Mouse (Mus musculus) neural tube, embryonic 14.5 days (tissue): ENCODE measurements around the gene Kmt2c. TPM values are rescaled to one million over a fixed set of nuclear protein-coding genes. Genes with fewer than 3 reads are reported as not detected.
"Not testable (repeated sequence)": the region's sequence is repeated elsewhere in the genome, so short reads cannot be mapped to it uniquely, and the experiment has no call there.

Experiments
- ATAC-seq: fragments of 200-750 bp; cut with Nextera tagmentation; 2 replicates; pipeline ENCODE4 v1.8.0; 2017; ENCODE audit warnings: low read depth, mild to moderate bottlenecking, moderate TSS enrichment, moderate library complexity
- H3K27ac ChIP-seq: fragments of 300-500 bp; sonication (generic); 2 replicates; pipeline ENCODE4 v1.5.1; 2014; ENCODE audit warnings: low read depth, mild to moderate bottlenecking, control low read depth, low read length, moderate library complexity, mixed read lengths
- H3K27me3 ChIP-seq: fragments of 300-500 bp; sonication (generic); 2 replicates; pipeline ENCODE4 v1.6.1; 2014; ENCODE audit warnings: low read length; ENCODE audit not compliant: control insufficient read depth, insufficient read depth
- H3K36me3 ChIP-seq: fragments of 300-500 bp; sonication (generic); 2 replicates; pipeline ENCODE4 v1.6.1; 2014; ENCODE audit warnings: low read length, mixed read lengths; ENCODE audit not compliant: control insufficient read depth, insufficient read depth
- H3K4me1 ChIP-seq: fragments of 300-500 bp; sonication (generic); 2 replicates; pipeline ENCODE4 v1.6.1; 2014; ENCODE audit warnings: low read length; ENCODE audit not compliant: control insufficient read depth, insufficient read depth
- H3K4me2 ChIP-seq: fragments of 300-500 bp; sonication (generic); 2 replicates; pipeline ENCODE4 v1.6.1; 2014; ENCODE audit warnings: mild to moderate bottlenecking, low read depth, low read length, control low read depth
- H3K4me3 ChIP-seq: fragments of 300-500 bp; sonication (generic); 2 replicates; pipeline ENCODE4 v1.5.1; 2014; ENCODE audit warnings: low read depth, low read length, control low read depth, mixed read lengths
- H3K9ac ChIP-seq: fragments of 300-500 bp; sonication (generic); replicated peaks from 2 replicates; pipeline ENCODE4 v1.6.1; 2014; ENCODE audit warnings: low read depth, mild to moderate bottlenecking, control low read depth, low read length, mixed read lengths
- H3K9me3 ChIP-seq: fragments of 300-500 bp; sonication (generic); 2 replicates; pipeline ENCODE4 v1.6.1; 2016; ENCODE audit warnings: low read length; ENCODE audit not compliant: control insufficient read depth
- WGBS: fragments of 180-500 bp; shearing (Covaris S2); extraction: QIAGEN DNeasy Blood & Tissue Kit; methylation state at CpG from one replicate; pipeline ENCODE4 v1.1.7; 2014; 5-methylcytosine and 5-hydroxymethylcytosine counted together
- polyA plus RNA-seq: library from polyadenylated mRNA; unstranded; fragments of >200 nt; fragmentation: Nextera tagmentation; extraction: Ambion mirVana; gene quantifications from 2 replicates; pipeline ENCODE4 v1.2.1, GENCODE M21; 2014

Gene Kmt2c
- polyA plus RNA-seq, 1 experiment from 2014 or later, result 31.6 TPM

DNA sequence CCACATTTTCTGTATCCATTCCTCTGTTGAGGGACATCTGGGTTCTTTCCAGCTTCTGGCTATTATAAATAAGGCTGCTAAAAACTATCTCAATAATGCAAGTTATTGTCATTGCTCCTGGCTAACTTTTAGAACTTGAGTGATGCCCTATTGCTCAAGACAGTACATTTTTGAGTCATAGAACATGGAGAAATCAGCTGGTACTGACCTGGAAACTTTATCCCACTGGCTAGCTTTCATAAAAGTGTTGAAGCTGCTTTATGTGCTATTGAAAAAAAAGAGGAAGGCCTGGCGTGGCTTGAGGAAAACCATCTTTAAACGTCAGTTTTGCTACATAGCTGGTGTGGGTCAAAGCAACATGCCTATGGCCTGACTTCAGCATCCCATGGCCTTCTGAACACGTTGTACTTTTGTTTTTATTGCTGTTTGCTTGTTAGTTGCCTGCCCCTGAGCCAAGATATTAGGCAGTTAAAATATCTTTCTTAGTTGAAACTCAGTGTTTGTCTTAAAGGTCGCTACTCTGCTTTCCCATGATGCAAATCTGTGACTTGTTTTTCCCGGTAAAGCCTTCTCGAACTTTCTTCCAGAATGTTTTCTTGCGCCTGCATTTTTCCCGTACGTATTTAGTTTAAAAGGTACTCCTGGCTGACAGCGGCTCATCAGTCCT is 252.6 kb downstream of the Kmt2c start:
- no peak overlapping the region for H3K27ac ChIP-seq
- ATAC-seq, result no peak
- peaks cover 16% of the 10 kb centered on the region for H3K36me3 ChIP-seq
- no peak overlapping the region for H3K4me2 ChIP-seq
- H3K9me3 ChIP-seq, result no peaks in the 10 kb centered on the region
- WGBS, result 89% methylated on average over 10 of the region's 10 CpGs
- no peaks in the 10 kb centered on the region for H3K27me3 ChIP-seq
- H3K4me1 ChIP-seq, result no peaks in the 10 kb centered on the region
- H3K4me3 ChIP-seq, result no peak overlapping the region
- no peak overlapping the region for H3K9ac ChIP-seq

GRCm38 (mm10) chr5:25243101-25243500 is 255.5 kb downstream of the Kmt2c start:
- Histone ChIP-seq H3K4me1 (no peaks in the 10 kb centered on the region), H3K4me2 (no peak overlapping the region), H3K4me3 (no peak overlapping the region), H3K9ac (no peak overlapping the region), H3K27ac (no peak overlapping the region), H3K27me3 (no peaks in the 10 kb centered on the region), H3K9me3 (no peaks in the 10 kb centered on the region), H3K36me3 (peaks cover 7% of the 10 kb centered on the region)
- ATAC-seq, result no peak
- WGBS, result 92% methylated on average over 6 of the region's 6 CpGs

DNA sequence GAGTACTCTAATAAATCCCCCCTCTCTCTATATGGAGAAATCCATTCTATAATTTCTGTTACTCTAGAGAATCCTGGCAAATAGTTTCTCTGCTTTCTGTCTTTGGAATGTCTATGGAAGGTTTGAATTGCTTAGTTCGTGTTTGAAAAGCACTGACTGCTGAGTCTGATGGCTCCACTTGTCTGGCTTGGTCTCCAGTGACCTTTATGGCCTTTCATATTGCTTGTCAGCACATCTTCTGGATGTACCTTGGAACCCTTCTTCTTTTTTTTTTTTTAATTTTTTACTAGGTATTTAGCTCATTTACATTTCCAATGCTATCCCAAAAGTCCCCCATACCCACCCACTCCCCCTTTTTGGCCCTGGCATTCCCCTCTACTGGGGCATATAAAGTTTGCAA is 274.2 kb downstream of the Kmt2c start:
- H3K9me3 ChIP-seq, H3K4me1 ChIP-seq, H3K9ac ChIP-seq, H3K27me3 ChIP-seq, H3K4me3 ChIP-seq, H3K36me3 ChIP-seq, ATAC-seq, H3K27ac ChIP-seq, H3K4me2 ChIP-seq: not testable (repeated sequence)
- WGBS, result 96% methylated on average over 1 of the region's 1 CpGs

GRCm38 (mm10) chr5:25222752-25223702 is 275.6 kb downstream of the Kmt2c start, which contains the start of gene E130116L18Rik:
TSS of gene E130116L18Rik (minus strand) at chr5:25223153.
- peak; percentile 99 for ATAC-seq
- Histone ChIP-seq H3K27ac (peak within 1 kb of the TSS; percentile 86), H3K4me1 (peaks cover 8% of the 10 kb centered on the region; the same call in 1 of the 2 replicates), H3K27me3 (no peaks in the 10 kb centered on the region), H3K9ac (peak within 1 kb of the TSS; percentile 92), H3K9me3 (no peaks in the 10 kb centered on the region), H3K4me2 (peak within 1 kb of the TSS; percentile 61), H3K4me3 (peak within 1 kb of the TSS; percentile 63), H3K36me3 (no peaks in the 10 kb centered on the region)
- 4% methylated on average over 72 of the region's 72 CpGs for WGBS

Other genes with a start within 250 kb of the Kmt2c start
- gene Cct8l1, start 17.3 kb upstream of the Kmt2c start, polyA plus RNA-seq, result not detected in 2 replicates
- 4.2 and 5.2 TPM in 2 replicates for gene Xrcc2, start 207.0 kb upstream of the Kmt2c start, polyA plus RNA-seq